16 mouse cellular contexts compared by ENCODE assay signal in genomic region chr12:52027963-52028362, GRCm38 (mm10).
"Had no signal": no experiment of that assay in that cellular context is flagged by ENCODE, and none has a peak within 500 bp of the region (broad histone marks: within the 10 kb centered on the region; RNA-seq: fewer than 3 reads in every experiment).

TSS of gene Gpr33 (minus strand) at chr12:52028063.

- DNase-seq: heart, postnatal 10 days; heart, postnatal 14 days; heart, postnatal 36 days; heart, postnatal 4 days; kidney, adult 11 months; kidney, adult 18-20 months; kidney, adult 2 months; kidney, adult 8-10 months; kidney, adult 9 months; kidney, postnatal 10 days; kidney, postnatal 14 days; kidney, postnatal 25 days; kidney, postnatal 36 days; kidney, postnatal 4 days; layer of hippocampus, adult 9-11 months; layer of hippocampus, postnatal 36 days had no signal
